Mouse (Mus musculus): Measurements from ENCODE around the gene Gng8. TPM values are rescaled to one million over a fixed set of nuclear protein-coding genes. Genes with fewer than 3 reads are reported as not detected.

Gene Gng8
- polyA plus RNA-seq, 1 experiment from 2014 or later: 13.0 TPM

DNA sequence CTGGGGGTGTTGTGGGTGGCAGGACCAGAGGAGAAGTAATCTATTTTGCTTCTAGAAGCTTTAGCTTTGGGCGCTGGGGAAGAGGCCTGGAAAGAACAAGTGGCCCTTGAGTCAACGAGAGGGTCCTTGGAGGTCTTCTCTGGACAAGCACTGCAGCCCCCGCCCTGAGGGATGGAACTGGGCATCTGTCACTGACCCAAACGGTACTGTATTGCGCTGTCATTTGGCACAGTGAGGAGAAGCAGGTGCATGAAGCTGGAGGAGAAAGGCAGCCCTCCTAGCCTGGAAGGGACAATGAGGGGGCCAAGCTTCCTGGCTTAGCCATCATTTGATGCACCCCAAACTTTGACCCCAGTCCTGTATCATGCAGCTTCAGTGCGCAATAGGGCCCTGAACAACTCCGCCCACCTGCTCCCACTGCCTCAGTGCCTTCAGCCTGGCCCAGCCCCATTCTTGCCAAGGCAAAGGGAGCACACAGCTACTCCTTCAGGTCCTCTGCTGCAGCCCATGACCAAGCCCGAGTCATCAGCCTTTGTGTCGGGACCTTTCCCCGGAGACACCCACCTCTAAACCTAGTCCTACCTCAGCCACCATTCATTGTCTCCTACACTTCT lies 30.9 kb downstream of the Gng8 start:
- peaks cover 36% of the 10 kb centered on the region for H3K4me1 ChIP-seq (replicated peaks; ENCODE audit: control insufficient read depth, insufficient read depth, low read length)
- 37% methylated on average over 10 of the region's 10 CpGs for WGBS
- no peaks in the 10 kb centered on the region for H3K27me3 ChIP-seq (ENCODE audit: control insufficient read depth, insufficient read depth, low read depth, low read length)
- peak overlapping the region; percentile 98 for H3K9ac ChIP-seq (ENCODE audit: low read length)
- H3K27ac ChIP-seq (ENCODE audit: low read length): no peak overlapping the region
- no peaks in the 10 kb centered on the region for H3K9me3 ChIP-seq (ENCODE audit: control insufficient read depth, low read length)
- H3K4me2 ChIP-seq (ENCODE audit: low read depth, low read length): peak overlapping the region; percentile 74
- H3K4me3 ChIP-seq (ENCODE audit: low read length): peak overlapping the region; percentile 98
- no peak for ATAC-seq (ENCODE audit: low read depth)
- peaks cover 9% of the 10 kb centered on the region for H3K36me3 ChIP-seq (ENCODE audit: control insufficient read depth, insufficient read depth, low read length)

DNA sequence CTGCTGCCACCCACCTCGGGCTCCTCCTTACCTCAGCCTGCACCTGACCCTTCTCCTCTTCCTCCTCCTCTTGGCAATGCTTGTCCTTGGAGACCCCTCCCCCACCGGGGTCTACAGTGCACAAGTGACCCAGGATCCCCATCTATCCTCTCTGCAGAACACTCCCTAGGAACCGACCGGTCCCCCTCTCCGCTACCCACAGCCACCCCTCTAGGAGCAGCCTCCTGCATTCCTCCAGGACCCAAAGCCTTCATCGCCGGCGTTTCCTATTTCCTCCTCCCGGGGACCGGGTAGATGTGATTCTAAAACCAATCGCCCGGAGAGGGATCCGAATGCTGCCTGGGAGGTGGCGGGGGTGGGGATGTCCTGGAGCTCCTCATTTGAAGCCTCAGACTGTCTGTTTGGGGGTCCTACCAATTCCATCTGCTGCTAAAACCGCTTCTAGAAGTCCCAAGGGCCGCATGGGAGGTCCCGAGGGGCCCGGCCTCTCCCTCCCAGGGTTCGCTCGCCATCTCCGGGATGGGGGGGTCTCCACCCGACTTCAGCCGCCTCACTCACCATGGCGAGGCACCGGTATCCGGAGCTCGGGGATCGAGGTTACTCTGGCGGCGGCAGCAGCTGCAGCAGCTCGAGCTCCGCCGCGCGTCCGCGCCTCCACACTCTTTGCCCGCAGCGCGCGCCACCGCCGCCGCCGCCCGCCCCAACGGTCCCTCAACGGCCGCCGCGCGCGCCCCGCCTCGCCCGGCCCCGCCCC lies 31.9 kb downstream of the Gng8 start:
- WGBS: under 1% methylated on average over 49 of the region's 57 CpGs
- H3K4me2 ChIP-seq (ENCODE audit: low read depth, low read length): peak overlapping the region; percentile 74
- H3K27ac ChIP-seq (ENCODE audit: low read length): peak overlapping the region; percentile 93
- peak overlapping the region; percentile 98 for H3K9ac ChIP-seq (ENCODE audit: low read length)
- H3K4me1 ChIP-seq (replicated peaks; ENCODE audit: control insufficient read depth, insufficient read depth, low read length): peaks cover 30% of the 10 kb centered on the region
- peaks cover 2% of the 10 kb centered on the region; the same call in 1 of the 2 replicates for H3K36me3 ChIP-seq (ENCODE audit: control insufficient read depth, insufficient read depth, low read length)
- peak overlapping the region; percentile 98 for H3K4me3 ChIP-seq (ENCODE audit: low read length)
- H3K27me3 ChIP-seq (ENCODE audit: control insufficient read depth, insufficient read depth, low read depth, low read length): no peaks in the 10 kb centered on the region
- H3K9me3 ChIP-seq (ENCODE audit: control insufficient read depth, low read length): no peaks in the 10 kb centered on the region
- ATAC-seq (ENCODE audit: low read depth): peak; percentile 1; the same call in 1 of the 2 replicates

DNA sequence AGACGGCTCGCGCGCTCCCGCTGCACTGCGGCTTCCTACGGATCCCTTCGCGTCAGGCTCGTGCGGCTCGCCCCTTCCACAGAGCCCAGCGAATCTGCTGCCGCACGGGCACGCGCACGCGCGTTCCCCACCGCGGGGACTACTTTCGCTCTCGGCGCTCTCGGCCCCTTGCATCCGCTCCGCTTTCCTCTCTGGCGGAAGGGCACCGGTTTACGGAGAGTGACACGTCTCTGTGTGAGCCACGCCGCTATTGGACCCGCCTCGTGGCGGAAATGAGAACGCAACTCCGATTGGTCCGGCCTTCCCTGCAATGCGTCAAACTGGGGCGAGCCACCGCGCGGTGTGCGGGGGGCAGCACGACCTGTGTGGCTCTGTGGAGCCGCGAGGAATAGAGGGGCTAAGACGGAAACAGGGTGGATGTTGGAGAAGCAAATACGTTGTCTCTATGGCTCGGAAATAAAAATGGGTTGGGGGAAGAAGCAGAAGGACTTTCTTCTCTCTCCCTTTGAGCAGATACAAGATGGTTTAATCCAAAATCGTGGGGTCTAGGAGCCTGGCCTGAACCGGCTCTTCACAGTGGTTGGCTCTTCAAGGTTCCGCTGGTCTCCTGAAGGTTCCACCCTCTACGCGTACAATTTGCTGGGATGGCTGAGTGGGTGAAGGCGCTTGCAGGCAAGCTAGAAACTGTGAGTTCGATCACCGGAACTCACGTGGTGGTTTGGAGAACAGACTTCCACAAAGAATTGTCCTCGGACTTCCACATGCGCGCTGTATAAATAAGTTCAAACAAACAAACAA lies 32.6 kb downstream of the Gng8 start, which contains the start of gene Calm3:
Gene Calm3 (minus strand): TSS at position 78 of the 798 bp plus-strand sequence.
- Histone ChIP-seq H3K9ac (ENCODE audit: low read length) (peak within 1 kb of the TSS; percentile 98), H3K36me3 (ENCODE audit: control insufficient read depth, insufficient read depth, low read length) (peaks cover 2% of the 10 kb centered on the region; the same call in 1 of the 2 replicates), H3K4me2 (ENCODE audit: low read depth, low read length) (peak within 1 kb of the TSS; percentile 74), H3K27me3 (ENCODE audit: control insufficient read depth, insufficient read depth, low read depth, low read length) (no peaks in the 10 kb centered on the region), H3K9me3 (ENCODE audit: control insufficient read depth, low read length) (no peaks in the 10 kb centered on the region), H3K27ac (ENCODE audit: low read length) (peak within 1 kb of the TSS; percentile 93), H3K4me1 (replicated peaks; ENCODE audit: control insufficient read depth, insufficient read depth, low read length) (peaks cover 30% of the 10 kb centered on the region), H3K4me3 (ENCODE audit: low read length) (peak within 1 kb of the TSS; percentile 98)
- 1% methylated on average over 49 of the region's 64 CpGs for WGBS
- peak; percentile 95 for ATAC-seq (ENCODE audit: low read depth)

DNA sequence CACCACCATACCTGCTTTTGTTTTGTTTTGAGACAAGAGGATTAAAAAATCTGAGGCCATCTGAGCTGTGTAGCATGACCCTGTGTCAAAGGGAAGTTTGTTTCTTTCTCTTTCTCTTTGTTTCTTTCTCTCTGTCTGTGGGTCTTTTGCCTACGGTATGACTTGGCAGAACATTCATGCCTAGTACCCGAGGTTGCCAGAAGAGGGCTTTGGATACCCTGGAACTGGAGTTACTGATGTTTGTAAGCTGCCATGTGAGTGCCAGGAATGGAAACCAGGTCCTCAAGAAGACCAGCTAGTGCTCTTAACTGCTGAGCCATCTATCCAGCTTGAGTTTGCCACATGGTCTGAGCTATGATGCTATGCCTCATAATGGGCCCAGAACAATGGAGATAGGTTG lies 36.8 kb downstream of the Gng8 start:
- no peak for ATAC-seq (ENCODE audit: low read depth)
- no peaks in the 10 kb centered on the region for H3K9me3 ChIP-seq (ENCODE audit: control insufficient read depth, low read length)
- no peaks in the 10 kb centered on the region for H3K36me3 ChIP-seq (ENCODE audit: control insufficient read depth, insufficient read depth, low read length)
- H3K4me1 ChIP-seq (replicated peaks; ENCODE audit: control insufficient read depth, insufficient read depth, low read length): no peaks in the 10 kb centered on the region
- H3K9ac ChIP-seq (ENCODE audit: low read length): no peak overlapping the region
- no peak overlapping the region for H3K4me2 ChIP-seq (ENCODE audit: low read depth, low read length)
- H3K4me3 ChIP-seq (ENCODE audit: low read length): no peak overlapping the region
- H3K27me3 ChIP-seq (ENCODE audit: control insufficient read depth, insufficient read depth, low read depth, low read length): no peaks in the 10 kb centered on the region
- 24% methylated on average over 2 of the region's 2 CpGs for WGBS
- no peak overlapping the region for H3K27ac ChIP-seq (ENCODE audit: low read length)

DNA sequence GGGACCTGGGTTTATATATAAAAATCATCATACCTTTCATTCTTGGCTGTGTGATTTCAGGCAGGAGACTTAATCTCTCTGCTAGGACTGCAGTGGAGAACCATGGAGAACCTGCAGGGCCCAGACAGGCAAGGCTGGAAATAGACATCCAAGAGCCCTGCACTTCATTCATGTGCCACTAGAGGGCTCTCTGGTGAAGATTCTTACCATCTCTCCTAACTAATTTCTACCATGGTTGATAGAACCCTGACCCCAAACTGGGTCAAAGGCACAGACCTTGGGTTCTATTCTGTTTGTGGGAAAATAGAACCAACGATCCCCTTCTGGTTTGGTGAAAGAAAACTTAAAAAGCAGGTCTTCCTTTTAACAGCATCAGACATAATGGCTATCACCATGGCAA lies 39.3 kb downstream of the Gng8 start:
- ATAC-seq (ENCODE audit: low read depth): no peak
- no peak overlapping the region for H3K4me3 ChIP-seq (ENCODE audit: low read length)
- H3K9me3 ChIP-seq (ENCODE audit: control insufficient read depth, low read length): no peaks in the 10 kb centered on the region
- H3K9ac ChIP-seq (ENCODE audit: low read length): no peak overlapping the region
- H3K4me2 ChIP-seq (ENCODE audit: low read depth, low read length): no peak overlapping the region
- WGBS: 7% methylated on average over 1 of the region's 1 CpGs
- H3K4me1 ChIP-seq (replicated peaks; ENCODE audit: control insufficient read depth, insufficient read depth, low read length): no peaks in the 10 kb centered on the region
- no peaks in the 10 kb centered on the region for H3K36me3 ChIP-seq (ENCODE audit: control insufficient read depth, insufficient read depth, low read length)
- no peak overlapping the region for H3K27ac ChIP-seq (ENCODE audit: low read length)
- no peaks in the 10 kb centered on the region for H3K27me3 ChIP-seq (ENCODE audit: control insufficient read depth, insufficient read depth, low read depth, low read length)

DNA sequence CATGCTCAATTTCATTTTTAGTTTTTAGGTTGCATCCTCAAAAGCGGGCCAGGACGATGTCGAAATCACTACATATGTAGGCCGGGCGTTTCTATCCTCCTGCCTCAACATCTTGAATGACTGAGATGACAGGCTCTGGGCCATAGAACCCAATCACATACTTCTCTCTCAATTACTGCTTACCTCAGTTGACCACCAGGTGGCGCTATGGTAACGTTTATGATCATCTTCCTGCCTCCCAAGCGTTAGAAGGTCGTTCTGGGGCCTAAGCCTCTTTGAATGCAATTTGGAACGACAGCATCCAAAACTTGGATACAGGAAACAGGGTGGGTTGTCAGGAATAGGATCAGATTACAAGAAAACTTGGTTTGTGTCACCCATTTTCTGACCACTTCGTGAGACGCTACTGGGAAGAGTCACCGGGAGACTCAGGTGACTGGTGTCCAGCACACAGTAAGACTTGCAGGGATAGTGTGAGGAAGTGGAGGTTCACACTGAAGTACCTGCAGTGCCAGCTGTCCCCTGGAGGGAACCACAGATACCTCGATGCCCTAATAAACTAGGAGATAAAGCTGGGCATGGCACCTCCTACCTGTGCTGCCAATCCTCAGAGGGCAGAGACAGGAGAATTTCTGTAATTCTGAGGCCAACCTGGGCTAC lies 40.5 kb downstream of the Gng8 start:
- Histone ChIP-seq H3K9ac (ENCODE audit: low read length) (no peak overlapping the region), H3K27me3 (ENCODE audit: control insufficient read depth, insufficient read depth, low read depth, low read length) (no peaks in the 10 kb centered on the region), H3K9me3 (ENCODE audit: control insufficient read depth, low read length) (no peaks in the 10 kb centered on the region), H3K4me1 (replicated peaks; ENCODE audit: control insufficient read depth, insufficient read depth, low read length) (no peaks in the 10 kb centered on the region), H3K4me3 (ENCODE audit: low read length) (no peak overlapping the region), H3K4me2 (ENCODE audit: low read depth, low read length) (no peak overlapping the region), H3K27ac (ENCODE audit: low read length) (no peak overlapping the region; the same call in 1 of the 2 replicates), H3K36me3 (ENCODE audit: control insufficient read depth, insufficient read depth, low read length) (no peaks in the 10 kb centered on the region)
- 18% methylated on average over 14 of the region's 14 CpGs for WGBS
- ATAC-seq (ENCODE audit: low read depth): peak; percentile 73

DNA sequence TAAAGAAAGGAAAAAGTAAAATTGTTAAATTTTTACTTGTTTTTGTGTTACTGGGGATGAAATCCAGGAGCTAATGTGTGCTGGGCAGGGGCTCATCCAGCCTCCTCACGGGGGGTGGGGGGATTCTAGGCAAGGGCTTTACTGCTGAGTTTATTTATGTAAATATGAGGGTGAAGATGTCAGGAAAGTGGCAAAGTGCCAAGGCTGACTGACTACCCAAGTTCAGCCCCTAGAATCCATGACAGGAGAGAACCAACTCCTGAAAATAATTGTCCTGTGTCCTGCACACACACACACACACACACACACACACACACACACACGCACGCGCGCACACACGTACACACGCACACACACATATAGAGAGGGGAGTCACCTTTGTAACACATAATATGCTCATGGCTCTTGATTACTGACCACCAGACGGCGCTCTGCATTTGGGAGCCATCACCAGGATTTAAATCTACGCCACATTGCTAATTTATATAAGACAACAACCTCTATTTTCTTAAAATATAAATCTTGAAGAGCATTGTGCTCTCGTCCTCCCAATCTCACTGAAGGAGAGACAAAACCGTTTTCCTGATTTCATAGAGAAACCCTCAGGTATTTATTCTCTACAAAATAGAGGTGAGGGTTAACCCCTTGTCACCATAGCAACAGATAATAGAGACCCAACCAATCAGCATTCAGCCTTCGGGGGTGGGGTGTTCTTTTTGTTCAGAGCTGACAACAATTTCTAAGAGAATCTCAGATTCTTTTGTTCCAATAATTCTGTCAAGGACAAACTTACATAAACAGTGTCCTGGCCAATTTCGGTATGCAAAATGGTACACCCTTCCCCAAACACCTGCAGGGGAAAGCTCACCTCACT lies 41.4 kb downstream of the Gng8 start:
- peak; percentile 47 for ATAC-seq (ENCODE audit: low read depth)

DNA sequence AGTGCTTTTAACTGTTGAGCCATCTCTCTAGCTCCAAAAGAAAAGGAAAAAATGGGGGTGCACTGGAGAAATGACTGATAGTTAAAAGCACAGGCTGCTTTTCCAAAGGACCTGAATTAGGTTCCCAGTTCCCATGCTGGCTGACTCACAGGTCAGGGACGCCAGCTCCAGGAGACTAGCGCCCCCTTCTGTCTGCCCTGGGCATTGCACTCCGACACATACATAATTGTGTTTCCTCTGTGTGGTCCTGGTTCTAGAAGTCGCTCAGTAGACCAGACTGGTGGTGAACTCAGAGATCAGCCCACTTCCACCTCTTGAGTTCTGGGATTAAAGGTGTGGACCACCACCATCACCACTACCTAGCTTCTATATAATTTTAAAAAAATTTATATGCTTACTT lies 45.7 kb downstream of the Gng8 start:
- Histone ChIP-seq H3K4me2 (ENCODE audit: low read depth, low read length) (no peak overlapping the region), H3K9me3 (ENCODE audit: control insufficient read depth, low read length) (no peaks in the 10 kb centered on the region), H3K4me1 (replicated peaks; ENCODE audit: control insufficient read depth, insufficient read depth, low read length) (no peaks in the 10 kb centered on the region), H3K27ac (ENCODE audit: low read length) (no peak overlapping the region), H3K36me3 (ENCODE audit: control insufficient read depth, insufficient read depth, low read length) (no peaks in the 10 kb centered on the region), H3K9ac (ENCODE audit: low read length) (no peak overlapping the region), H3K27me3 (ENCODE audit: control insufficient read depth, insufficient read depth, low read depth, low read length) (no peaks in the 10 kb centered on the region), H3K4me3 (ENCODE audit: low read length) (no peak overlapping the region)
- 50% methylated on average over 4 of the region's 4 CpGs for WGBS
- ATAC-seq (ENCODE audit: low read depth): no peak

More for the DNA sequence above, 41.4 kb downstream of the Gng8 start:
- Histone ChIP-seq H3K27me3 (ENCODE audit: control insufficient read depth, insufficient read depth, low read depth, low read length) (no peaks in the 10 kb centered on the region), H3K4me2 (ENCODE audit: low read depth, low read length) (no peak overlapping the region), H3K9ac (ENCODE audit: low read length) (no peak overlapping the region), H3K4me1 (replicated peaks; ENCODE audit: control insufficient read depth, insufficient read depth, low read length) (no peaks in the 10 kb centered on the region), H3K27ac (ENCODE audit: low read length) (no peak overlapping the region), H3K9me3 (ENCODE audit: control insufficient read depth, low read length) (no peaks in the 10 kb centered on the region), H3K36me3 (ENCODE audit: control insufficient read depth, insufficient read depth, low read length) (no peaks in the 10 kb centered on the region), H3K4me3 (ENCODE audit: low read length) (no peak overlapping the region)
- WGBS: 38% methylated on average over 14 of the region's 14 CpGs

Data from lung, embryonic 16.5 days (tissue).